Mouse (Mus musculus) erythroblast, embryonic 14.5 days (primary cell): ENCODE measurements around the gene Pth1r.

Source experiments
- GATA1 ChIP-seq: IDR thresholded peaks from 2 replicates; pipeline ENCODE4 v1.6.1; 2012; ENCODE audit warnings: low read length, inconsistent platforms, mixed read lengths
- TAL1 ChIP-seq: IDR thresholded peaks from 3 replicates; pipeline ENCODE4 v1.6.1; 2012; ENCODE audit warnings: low read length, inconsistent platforms, mixed read lengths

DNA sequence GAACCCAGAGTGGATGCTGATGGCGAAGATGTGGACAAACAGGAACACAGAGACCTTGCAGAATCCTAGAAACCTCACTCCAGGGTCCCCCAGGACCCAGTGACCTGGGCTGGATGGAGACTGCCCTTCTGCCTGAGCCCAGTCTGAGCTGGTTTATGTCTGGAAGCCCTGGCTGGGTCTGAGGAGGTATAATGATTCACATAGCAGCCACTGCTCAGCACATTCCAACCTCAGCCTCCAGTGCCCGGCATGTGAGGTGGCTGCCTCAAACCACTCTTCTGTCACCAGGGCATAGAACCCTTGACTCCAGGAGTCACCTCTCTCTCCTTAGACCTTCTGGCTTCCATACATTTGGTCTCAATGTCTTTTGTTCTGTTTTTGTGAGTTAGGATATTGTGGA lies 1.5 kb upstream of the Pth1r start:
- TF ChIP-seq GATA1 (no peak), TAL1 (no peak)
